ENCODE assay signal across 8 mouse cellular contexts in genomic region chr11:41090391-41090900, GRCm38 (mm10).
A peak's percentile ranks its signal among the peaks of the same experiment; 100 is the strongest.
DNase-seq lines count a peak whose midpoint lies in the region; TF ChIP-seq lines count a peak whose summit lies in the region.
"Not testable (repeated sequence)": the region's sequence is repeated elsewhere in the genome, so short reads cannot be mapped to it uniquely, and the experiment has no call there.

No protein-coding gene starts in this region.

- H3K27me3 ChIP-seq in heart, adult 2 months (ENCODE audit: control insufficient read depth, insufficient read depth, low read length); kidney, adult 2 months (replicated peaks; ENCODE audit: control insufficient read depth, insufficient read depth, low read length): not testable (repeated sequence)

- not testable (repeated sequence) for H3K36me3 ChIP-seq in heart, adult 2 months (ENCODE audit: control insufficient read depth, insufficient read depth, low read length); kidney, adult 2 months (ENCODE audit: control insufficient read depth, insufficient read depth, low read length)

- not testable (repeated sequence) for H3K27ac ChIP-seq in heart, adult 2 months; kidney, adult 2 months (ENCODE audit: insufficient read depth, low read depth, low read length)

- H3K4me1 ChIP-seq in heart, adult 2 months (ENCODE audit: control insufficient read depth, insufficient read depth, low read length); kidney, adult 2 months (ENCODE audit: control insufficient read depth, insufficient read depth, low read length): not testable (repeated sequence)

- intact Hi-C loops in heart, adult 2 months (cut with DNase I), result not testable (repeated sequence)

- not testable (repeated sequence) for H3K9ac ChIP-seq in heart, adult 2 months (ENCODE audit: low read depth, low read length)

- H3K79me2 ChIP-seq in heart, adult 2 months (replicated peaks; ENCODE audit: control insufficient read depth, insufficient read depth, low read length), result not testable (repeated sequence)

- peak; percentile 15 to 20 for DNase-seq in adrenal gland, adult 18-20 months (ENCODE audit: low spot score in 2 of 2)
- DNase-seq in frontal cortex, adult 2 months (ENCODE audit: extremely low spot score in 1 of 2, low spot score in 1 of 2), result peak; percentile 14 to 28
- peak; percentile 9 to 21 for DNase-seq in heart, adult 2 months
- peak; percentile 31 for DNase-seq in kidney, adult 2 months
- peak; percentile 3 to 12 for DNase-seq in layer of hippocampus, postnatal 10 days (ENCODE audit: low spot score in 2 of 2)
- DNase-seq in lung, postnatal 25 days (ENCODE audit: low spot score), result peak; percentile 34
- DNase-seq in right cerebral cortex, postnatal 25 days, result peak; percentile 4
- peak; percentile 6 to 24 for DNase-seq in urinary bladder, adult 18-20 months (ENCODE audit: low spot score in 2 of 2)

- TF ChIP-seq POLR2A in heart, adult 2 months (IDR thresholded peaks at IDR 0.05; ENCODE audit: insufficient read depth, low read depth, low read length); kidney, adult 2 months (IDR thresholded peaks at IDR 0.05; ENCODE audit: low read depth, low read length): not testable (repeated sequence)

- not testable (repeated sequence) for TF ChIP-seq CTCF in heart, adult 2 months (IDR thresholded peaks at IDR 0.05); kidney, adult 2 months (conservative IDR thresholded peaks at IDR 0.05; ENCODE audit: insufficient read depth, insufficient read length, low read depth, low read length)

- H3K4me3 ChIP-seq in heart, adult 2 months; kidney, adult 2 months (ENCODE audit: insufficient read depth, low read depth, low read length): not testable (repeated sequence)

- TF ChIP-seq EP300 in heart, adult 2 months (IDR thresholded peaks at IDR 0.05; ENCODE audit: insufficient read depth, low read depth, low read length), result not testable (repeated sequence)

- 89% methylated on average over 11 of the region's 14 CpGs for WGBS in heart, adult 2 months
- whole genome bisulfite sequencing in kidney, adult 2 months, result 95% methylated on average over 12 of the region's 14 CpGs
